Mouse (Mus musculus): ENCODE data around the gene Srd5a1. TPM values are rescaled to one million over a fixed set of nuclear protein-coding genes. Genes with fewer than 3 reads are reported as not detected.

Srd5a1 gene
- 86.0 TPM for polyA plus RNA-seq (2014; fragmentation: Illumina TruSeq; extraction: RNeasy Lipid Tissue Mini Kit (QIAGEN cat#74804))

GRCm38 (mm10) chr13:69611398-69612174 lies at the start of gene Srd5a1:
Srd5a1 (minus strand) TSS chr13:69611442.

GRCm38 (mm10) chr13:69534334-69534653 lies 76.9 kb downstream of the Srd5a1 start, which contains the start of gene Tent4a:
Tent4a (minus strand) TSS chr13:69534617.

GRCm38 (mm10) chr13:69533405-69534333 lies 77.6 kb downstream of the Srd5a1 start, which contains the start of gene Nsun2:
Nsun2 (plus strand) TSS chr13:69533746.

Other genes with a start within 250 kb of the Srd5a1 start
- gene Nsun2, start 77.7 kb downstream of the Srd5a1 start, polyA plus RNA-seq (2014; fragmentation: Illumina TruSeq; extraction: RNeasy Lipid Tissue Mini Kit (QIAGEN cat#74804)), result 82.3 TPM
- gene Tent4a, start 76.8 kb downstream of the Srd5a1 start, polyA plus RNA-seq (2014; fragmentation: Illumina TruSeq; extraction: RNeasy Lipid Tissue Mini Kit (QIAGEN cat#74804)), result 14.2 TPM
- 0.91 TPM for gene Ube2ql1, start 128.4 kb upstream of the Srd5a1 start, polyA plus RNA-seq (2014; fragmentation: Illumina TruSeq; extraction: RNeasy Lipid Tissue Mini Kit (QIAGEN cat#74804))
- gene Med10, start 191.0 kb upstream of the Srd5a1 start, polyA plus RNA-seq (2014; fragmentation: Illumina TruSeq; extraction: RNeasy Lipid Tissue Mini Kit (QIAGEN cat#74804)), result 132 TPM

All from ovary, adult 10 weeks (tissue).